15 mouse cellular contexts compared by ENCODE assay signal in the genomic region with DNA sequence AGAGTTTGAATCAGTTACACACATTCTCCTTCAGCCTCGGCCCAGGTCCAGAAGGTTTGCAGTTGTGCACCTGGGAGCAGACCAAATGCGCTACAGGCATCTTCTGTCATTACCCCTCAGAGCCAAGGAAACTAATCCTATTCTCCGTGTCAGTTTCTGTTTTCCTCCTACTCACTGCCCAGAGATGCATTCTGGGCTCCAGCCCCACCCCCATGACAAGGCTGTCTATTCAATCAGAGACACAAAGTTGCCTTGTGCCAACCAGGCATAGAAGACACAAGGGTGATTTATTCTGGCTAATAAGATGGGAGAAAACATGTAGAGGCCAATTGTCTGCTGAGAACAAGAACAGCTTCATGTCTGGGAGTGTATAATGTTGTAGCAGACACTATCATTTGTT. TPM values are rescaled to one million over a fixed set of nuclear protein-coding genes. Genes with fewer than 3 reads are reported as not detected.
A peak's percentile ranks its signal among the peaks of the same experiment; 100 is the strongest.
DNase-seq lines count a peak whose midpoint lies in the region; ATAC-seq lines count a peak whose summit lies in the region.
"Had no signal": no experiment of that assay in that cellular context is flagged by ENCODE, and none has a peak within 500 bp of the region (broad histone marks: within the 10 kb centered on the region; RNA-seq: fewer than 3 reads in every experiment).

No protein-coding gene starts in this region.

- no peaks in the 10 kb centered on the region for H3K4me1 ChIP-seq in forebrain, embryonic 14.5 days (ENCODE audit: control insufficient read depth, insufficient read depth, low read length)
- no peaks in the 10 kb centered on the region for H3K4me1 ChIP-seq in forebrain, embryonic 15.5 days
- H3K4me1 ChIP-seq in midbrain, embryonic 12.5 days, result no peaks in the 10 kb centered on the region
- H3K4me1 ChIP-seq in midbrain, embryonic 11.5 days (ENCODE audit: control insufficient read depth, insufficient read depth, low read length), result no peaks in the 10 kb centered on the region
- peaks cover 2% of the 10 kb centered on the region; the same call in 1 of the 2 replicates for H3K4me1 ChIP-seq in midbrain, embryonic 16.5 days (ENCODE audit: control insufficient read depth, insufficient read depth, low read length)
- H3K4me1 ChIP-seq: heart, embryonic 13.5 days; kidney, embryonic 15.5 days had no signal

- no peaks in the 10 kb centered on the region for H3K36me3 ChIP-seq in forebrain, embryonic 14.5 days (ENCODE audit: control insufficient read depth, insufficient read depth, low read length)
- H3K36me3 ChIP-seq in forebrain, embryonic 15.5 days, result no peaks in the 10 kb centered on the region
- H3K36me3 ChIP-seq in midbrain, embryonic 12.5 days, result no peaks in the 10 kb centered on the region
- H3K36me3 ChIP-seq in midbrain, embryonic 11.5 days (ENCODE audit: control insufficient read depth, insufficient read depth, low read length), result no peaks in the 10 kb centered on the region
- H3K36me3 ChIP-seq in midbrain, embryonic 16.5 days (ENCODE audit: control insufficient read depth, insufficient read depth, low read length), result 0 out of 2 replicates have a peak, but pooled peaks cover 2% of the 10 kb centered on the region
- H3K36me3 ChIP-seq: heart, embryonic 13.5 days; kidney, embryonic 15.5 days had no signal

- no peak overlapping the region for H3K9ac ChIP-seq in forebrain, embryonic 14.5 days (ENCODE audit: low read length)
- H3K9ac ChIP-seq in forebrain, embryonic 15.5 days (replicated peaks), result no peak overlapping the region
- no peak overlapping the region for H3K9ac ChIP-seq in midbrain, embryonic 12.5 days (replicated peaks)
- H3K9ac ChIP-seq in midbrain, embryonic 11.5 days (ENCODE audit: low read length), result no peak overlapping the region
- H3K9ac ChIP-seq in midbrain, embryonic 16.5 days (ENCODE audit: low read depth, low read length), result no peak overlapping the region
- H3K9ac ChIP-seq: heart, embryonic 13.5 days; kidney, embryonic 15.5 days had no signal

- 42% methylated on average over 3 of the region's 3 CpGs for WGBS in forebrain, embryonic 14.5 days
- 36% methylated on average over 3 of the region's 3 CpGs for WGBS in forebrain, embryonic 15.5 days
- WGBS in midbrain, embryonic 12.5 days, result 35% methylated on average over 3 of the region's 3 CpGs
- 44% methylated on average over 3 of the region's 3 CpGs for WGBS in midbrain, embryonic 11.5 days
- WGBS in midbrain, embryonic 16.5 days, result 22% methylated on average over 3 of the region's 3 CpGs

- no peak overlapping the region for H3K27ac ChIP-seq in forebrain, embryonic 14.5 days (ENCODE audit: low read depth, low read length)
- H3K27ac ChIP-seq in forebrain, embryonic 15.5 days (replicated peaks), result no peak overlapping the region
- no peak overlapping the region for H3K27ac ChIP-seq in midbrain, embryonic 12.5 days (replicated peaks)
- H3K27ac ChIP-seq in midbrain, embryonic 11.5 days (ENCODE audit: low read depth, low read length), result no peak overlapping the region
- H3K27ac ChIP-seq in midbrain, embryonic 16.5 days (ENCODE audit: low read length), result no peak overlapping the region
- H3K27ac ChIP-seq: heart, embryonic 13.5 days; kidney, embryonic 15.5 days had no signal

- no peak overlapping the region for H3K4me3 ChIP-seq in forebrain, embryonic 14.5 days (ENCODE audit: low read depth, low read length)
- H3K4me3 ChIP-seq in forebrain, embryonic 15.5 days, result no peak overlapping the region
- H3K4me3 ChIP-seq in midbrain, embryonic 12.5 days, result no peak overlapping the region
- H3K4me3 ChIP-seq in midbrain, embryonic 11.5 days (ENCODE audit: low read depth, low read length), result no peak overlapping the region
- no peak overlapping the region for H3K4me3 ChIP-seq in midbrain, embryonic 16.5 days (ENCODE audit: low read depth, low read length)
- H3K4me3 ChIP-seq: heart, embryonic 13.5 days; kidney, embryonic 15.5 days had no signal

- no peaks in the 10 kb centered on the region for H3K9me3 ChIP-seq in forebrain, embryonic 14.5 days (replicated peaks; ENCODE audit: control insufficient read depth, low read length)
- no peaks in the 10 kb centered on the region for H3K9me3 ChIP-seq in forebrain, embryonic 15.5 days
- H3K9me3 ChIP-seq in midbrain, embryonic 12.5 days, result peaks cover 4% of the 10 kb centered on the region; the same call in 1 of the 2 replicates
- H3K9me3 ChIP-seq in midbrain, embryonic 11.5 days (ENCODE audit: control insufficient read depth, low read length), result no peaks in the 10 kb centered on the region
- H3K9me3 ChIP-seq in midbrain, embryonic 16.5 days (replicated peaks; ENCODE audit: control insufficient read depth, low read length, poor library complexity, severe bottlenecking), result no peaks in the 10 kb centered on the region
- H3K9me3 ChIP-seq: heart, embryonic 13.5 days; kidney, embryonic 15.5 days had no signal

- H3K4me2 ChIP-seq in forebrain, embryonic 14.5 days (ENCODE audit: low read length), result no peak overlapping the region
- H3K4me2 ChIP-seq in forebrain, embryonic 15.5 days (replicated peaks), result no peak overlapping the region
- no peak overlapping the region for H3K4me2 ChIP-seq in midbrain, embryonic 12.5 days (replicated peaks)
- H3K4me2 ChIP-seq in midbrain, embryonic 11.5 days, result no peak overlapping the region
- no peak overlapping the region for H3K4me2 ChIP-seq in midbrain, embryonic 16.5 days (ENCODE audit: low read length)
- H3K4me2 ChIP-seq: heart, embryonic 13.5 days; kidney, embryonic 15.5 days; liver, embryonic 11.5 days had no signal

- H3K27me3 ChIP-seq in forebrain, embryonic 14.5 days (replicated peaks; ENCODE audit: control insufficient read depth, insufficient read depth, low read length), result no peaks in the 10 kb centered on the region
- H3K27me3 ChIP-seq in forebrain, embryonic 15.5 days, result no peaks in the 10 kb centered on the region
- no peaks in the 10 kb centered on the region for H3K27me3 ChIP-seq in midbrain, embryonic 12.5 days
- H3K27me3 ChIP-seq in midbrain, embryonic 11.5 days (ENCODE audit: control insufficient read depth, insufficient read depth, low read length), result no peaks in the 10 kb centered on the region
- no peaks in the 10 kb centered on the region for H3K27me3 ChIP-seq in midbrain, embryonic 16.5 days (ENCODE audit: control insufficient read depth, insufficient read depth, low read depth, low read length)
- H3K27me3 ChIP-seq: heart, embryonic 13.5 days; kidney, embryonic 15.5 days had no signal

- peak; percentile 4 for DNase-seq in forebrain, embryonic 14.5 days (ENCODE audit: low spot score)
- DNase-seq in midbrain, embryonic 11.5 days (ENCODE audit: low spot score, missing footprints), result no peak
- DNase-seq in fat pad, adult 2 months (ENCODE audit: extremely low read depth, low read depth, low spot score), result peak; percentile 78
- no peak for DNase-seq in heart, adult 11 months
- DNase-seq in lung, postnatal 14 days, result no peak
- DNase-seq: adrenal gland, postnatal 14 days; gastrocnemius, postnatal 10 days; lung, postnatal 10 days; thymus, adult 2 months had no signal

- no peak for ATAC-seq in forebrain, embryonic 14.5 days
- no peak for ATAC-seq in forebrain, embryonic 15.5 days (replicated peaks)
- 0 out of 2 replicates have a peak, but pooled peaks have one; percentile 54 for ATAC-seq in midbrain, embryonic 12.5 days (ENCODE audit: low FRiP score, low read depth)
- no peak for ATAC-seq in midbrain, embryonic 11.5 days (ENCODE audit: low FRiP score)
- peak; percentile 66; the same call in 1 of the 2 replicates for ATAC-seq in midbrain, embryonic 16.5 days

RNA-seq across cellular contexts. Expression of gene Rgr, which starts 35.1 kb away (rescaled TPM):
- polyA plus RNA-seq in forebrain, embryonic 14.5 days (2014; fragmentation: Nextera tagmentation; extraction: Ambion mirVana), result not detected in 2 replicates
- polyA plus RNA-seq in forebrain, embryonic 15.5 days (2015; fragmentation: Nextera tagmentation; extraction: Ambion mirVana), result not detected in 2 replicates
- polyA plus RNA-seq in midbrain, embryonic 12.5 days (2016; fragmentation: Nextera tagmentation; extraction: Ambion mirVana), result not detected in 2 replicates
- polyA plus RNA-seq in midbrain, embryonic 11.5 days (2014; fragmentation: Nextera tagmentation; extraction: Ambion mirVana), result not detected in 2 replicates
- polyA plus RNA-seq in midbrain, embryonic 16.5 days (2015; fragmentation: Nextera tagmentation; extraction: Ambion mirVana), result not detected in 2 replicates
- polyA plus RNA-seq: heart, embryonic 13.5 days; kidney, embryonic 15.5 days; liver, embryonic 11.5 days had no signal

RNA-seq across cellular contexts. Expression of gene Lrit1, which starts 41.0 kb away (rescaled TPM):
- polyA plus RNA-seq in forebrain, embryonic 14.5 days (2014; fragmentation: Nextera tagmentation; extraction: Ambion mirVana), result not detected in 2 replicates
- polyA plus RNA-seq in forebrain, embryonic 15.5 days (2015; fragmentation: Nextera tagmentation; extraction: Ambion mirVana), result not detected in 2 replicates
- polyA plus RNA-seq in midbrain, embryonic 12.5 days (2016; fragmentation: Nextera tagmentation; extraction: Ambion mirVana), result not detected in 2 replicates
- polyA plus RNA-seq in midbrain, embryonic 11.5 days (2014; fragmentation: Nextera tagmentation; extraction: Ambion mirVana), result not detected in 2 replicates
- not detected in 2 replicates for polyA plus RNA-seq in midbrain, embryonic 16.5 days (2015; fragmentation: Nextera tagmentation; extraction: Ambion mirVana)
- polyA plus RNA-seq: heart, embryonic 13.5 days; kidney, embryonic 15.5 days; liver, embryonic 11.5 days had no signal

RNA-seq across cellular contexts. Expression of gene Ccser2, which starts 45.1 kb away (rescaled TPM):
- polyA plus RNA-seq in forebrain, embryonic 14.5 days (2014; fragmentation: Nextera tagmentation; extraction: Ambion mirVana), result 53.1 and 64.5 TPM in 2 replicates
- 86.9 and 87.9 TPM in 2 replicates for polyA plus RNA-seq in forebrain, embryonic 15.5 days (2015; fragmentation: Nextera tagmentation; extraction: Ambion mirVana)
- polyA plus RNA-seq in midbrain, embryonic 12.5 days (2016; fragmentation: Nextera tagmentation; extraction: Ambion mirVana), result 41.7 and 42.4 TPM in 2 replicates
- polyA plus RNA-seq in midbrain, embryonic 11.5 days (2014; fragmentation: Nextera tagmentation; extraction: Ambion mirVana), result 27.5 and 29.2 TPM in 2 replicates
- polyA plus RNA-seq in midbrain, embryonic 16.5 days (2015; fragmentation: Nextera tagmentation; extraction: Ambion mirVana), result 92.9 and 97.5 TPM in 2 replicates

RNA-seq across cellular contexts. Expression of gene Lrit2, which starts 54.1 kb away (rescaled TPM):
- not detected in 2 replicates for polyA plus RNA-seq in forebrain, embryonic 14.5 days (2014; fragmentation: Nextera tagmentation; extraction: Ambion mirVana)
- not detected in 2 replicates for polyA plus RNA-seq in forebrain, embryonic 15.5 days (2015; fragmentation: Nextera tagmentation; extraction: Ambion mirVana)
- not detected in 2 replicates for polyA plus RNA-seq in midbrain, embryonic 12.5 days (2016; fragmentation: Nextera tagmentation; extraction: Ambion mirVana)
- polyA plus RNA-seq in midbrain, embryonic 11.5 days (2014; fragmentation: Nextera tagmentation; extraction: Ambion mirVana), result not detected in 2 replicates
- not detected in 2 replicates for polyA plus RNA-seq in midbrain, embryonic 16.5 days (2015; fragmentation: Nextera tagmentation; extraction: Ambion mirVana)
- polyA plus RNA-seq: heart, embryonic 13.5 days; kidney, embryonic 15.5 days; liver, embryonic 11.5 days had no signal

Comparison
In these comparisons a context has a peak if more than half of its experiments do, and no peak if none do; other contexts are left out.
1. ATAC-seq: peak in midbrain, embryonic 12.5 days (single experiment) and midbrain, embryonic 16.5 days (single experiment); none in forebrain, embryonic 14.5 days (single experiment), forebrain, embryonic 15.5 days (single experiment) and midbrain, embryonic 11.5 days (single experiment).
2. DNase-seq: peak in forebrain, embryonic 14.5 days (single experiment) and fat pad, adult 2 months (single experiment); none in midbrain, embryonic 11.5 days (single experiment), heart, adult 11 months (single experiment) and lung, postnatal 14 days (single experiment).